ENCODE assay signal across 18 mouse cellular contexts in the genomic region with DNA sequence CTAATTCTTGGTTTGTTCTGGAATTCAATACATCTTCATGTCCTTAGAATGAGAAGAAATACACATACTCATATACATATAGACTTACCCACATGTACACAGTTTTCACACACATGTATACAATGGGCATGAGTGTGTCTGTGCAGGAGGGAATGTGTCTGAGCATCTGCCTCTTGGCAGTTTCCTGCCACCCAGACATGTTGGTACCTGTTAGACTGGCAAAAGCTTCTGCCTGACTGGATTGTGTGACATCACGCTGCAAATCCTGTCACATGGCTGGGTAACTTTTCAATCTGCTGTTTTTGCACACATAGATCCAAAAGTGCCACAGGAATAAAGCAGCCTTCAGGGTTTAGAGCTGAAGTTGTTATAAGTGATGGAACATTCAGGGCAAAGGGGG.
"Had no signal": no experiment of that assay in that cellular context is flagged by ENCODE, and none has a peak within 500 bp of the region (broad histone marks: within the 10 kb centered on the region; RNA-seq: fewer than 3 reads in every experiment).

No protein-coding gene starts in this region.

- ATAC-seq: midbrain, embryonic 13.5 days; midbrain, embryonic 15.5 days had no signal

- DNase-seq: lung, adult 18-20 months; lung, embryonic 14.5 days; lung, postnatal 10 days; lung, postnatal 4 days; retina, postnatal 1 day; right cerebral cortex, adult 18-20 months; right cerebral cortex, postnatal 25 days; right cerebral cortex, postnatal 4 days; spleen, adult 18-20 months; thymus, adult 2 months; thymus, postnatal 25 days; thymus, postnatal 4 days had no signal

- H3K36me3 ChIP-seq: midbrain, embryonic 13.5 days; midbrain, embryonic 15.5 days; neural tube, embryonic 13.5 days; neural tube, embryonic 15.5 days had no signal

- H3K9ac ChIP-seq: lung, embryonic 14.5 days; midbrain, embryonic 13.5 days; midbrain, embryonic 15.5 days; neural tube, embryonic 13.5 days; neural tube, embryonic 15.5 days had no signal

- H3K27me3 ChIP-seq: midbrain, embryonic 13.5 days; midbrain, embryonic 15.5 days; neural tube, embryonic 13.5 days; neural tube, embryonic 15.5 days had no signal

- H3K9me3 ChIP-seq: midbrain, embryonic 13.5 days; midbrain, embryonic 15.5 days; neural tube, embryonic 13.5 days; neural tube, embryonic 15.5 days had no signal

- H3K4me3 ChIP-seq: midbrain, embryonic 13.5 days; midbrain, embryonic 15.5 days; myocyte; neural tube, embryonic 13.5 days; neural tube, embryonic 15.5 days had no signal

- H3K27ac ChIP-seq: midbrain, embryonic 13.5 days; midbrain, embryonic 15.5 days; neural tube, embryonic 13.5 days; neural tube, embryonic 15.5 days had no signal

- H3K4me1 ChIP-seq: midbrain, embryonic 13.5 days; midbrain, embryonic 15.5 days; neural tube, embryonic 13.5 days; neural tube, embryonic 15.5 days had no signal

- H3K4me2 ChIP-seq: lung, embryonic 14.5 days; midbrain, embryonic 11.5 days; midbrain, embryonic 13.5 days; midbrain, embryonic 15.5 days; neural tube, embryonic 13.5 days; neural tube, embryonic 15.5 days had no signal
